Mouse (Mus musculus) embryonic facial prominence, embryonic 14.5 days (tissue): ENCODE measurements around the gene Slc26a3. TPM values are rescaled to one million over a fixed set of nuclear protein-coding genes. Genes with fewer than 3 reads are reported as not detected.
"Not testable (repeated sequence)": the region's sequence is repeated elsewhere in the genome, so short reads cannot be mapped to it uniquely, and the experiment has no call there.

Experiments
- ATAC-seq: fragments of 200-750 bp; cut with Nextera tagmentation; 2 replicates; pipeline ENCODE4 v1.8.0; 2017; ENCODE audit warnings: low read depth, moderate number of reproducible peaks, moderate TSS enrichment
- DNase-seq: peaks from one replicate; pipeline ENCODE4 v3.0.0-alpha.2; 2015; ENCODE audit warnings: low spot score
- H3K27ac ChIP-seq: fragments of 300-500 bp; sonication (generic); replicated peaks from 2 replicates; pipeline ENCODE4 v1.5.1; 2014; ENCODE audit warnings: low read depth, mild to moderate bottlenecking, low read length, moderate library complexity
- H3K27me3 ChIP-seq: fragments of 300-500 bp; sonication (generic); replicated peaks from 2 replicates; pipeline ENCODE4 v1.6.1; 2014; ENCODE audit warnings: low read length; ENCODE audit not compliant: control insufficient read depth, insufficient read depth
- H3K36me3 ChIP-seq: fragments of 300-500 bp; sonication (generic); 2 replicates; pipeline ENCODE4 v1.6.1; 2014; ENCODE audit warnings: low read length, mixed read lengths; ENCODE audit not compliant: control insufficient read depth, insufficient read depth
- H3K4me1 ChIP-seq: fragments of 300-500 bp; sonication (generic); 2 replicates; pipeline ENCODE4 v1.6.1; 2014; ENCODE audit warnings: antibody characterized with exemption, low read length; ENCODE audit not compliant: control insufficient read depth, insufficient read depth
- H3K4me2 ChIP-seq: fragments of 300-500 bp; sonication (generic); 2 replicates; pipeline ENCODE4 v1.6.1; 2014; ENCODE audit warnings: low read depth, mild to moderate bottlenecking, low read length, moderate library complexity, mixed read lengths
- H3K4me3 ChIP-seq: fragments of 300-500 bp; sonication (generic); 2 replicates; pipeline ENCODE4 v1.5.1; 2014; ENCODE audit warnings: low read depth, mild to moderate bottlenecking, low read length
- H3K9ac ChIP-seq: fragments of 300-500 bp; sonication (generic); 2 replicates; pipeline ENCODE4 v1.6.1; 2014; ENCODE audit warnings: low read depth, mild to moderate bottlenecking, low read length, moderate library complexity, mixed read lengths
- H3K9me3 ChIP-seq: fragments of 300-500 bp; sonication (generic); 2 replicates; pipeline ENCODE4 v1.6.1; 2016; ENCODE audit warnings: low read length; ENCODE audit not compliant: control insufficient read depth
- WGBS: fragments of 180-500 bp; shearing (Covaris S2); extraction: QIAGEN DNeasy Blood & Tissue Kit; methylation state at CpG from one replicate; pipeline ENCODE4 v1.1.7; 2014; 5-methylcytosine and 5-hydroxymethylcytosine counted together
- polyA plus RNA-seq: library from polyadenylated mRNA; unstranded; fragments of >200 nt; fragmentation: Nextera tagmentation; extraction: Ambion mirVana; gene quantifications from 2 replicates; pipeline ENCODE4 v1.2.1, GENCODE M21; 2014

Slc26a3 gene
- polyA plus RNA-seq, 1 experiment from 2014 or later = 0.07 TPM

DNA sequence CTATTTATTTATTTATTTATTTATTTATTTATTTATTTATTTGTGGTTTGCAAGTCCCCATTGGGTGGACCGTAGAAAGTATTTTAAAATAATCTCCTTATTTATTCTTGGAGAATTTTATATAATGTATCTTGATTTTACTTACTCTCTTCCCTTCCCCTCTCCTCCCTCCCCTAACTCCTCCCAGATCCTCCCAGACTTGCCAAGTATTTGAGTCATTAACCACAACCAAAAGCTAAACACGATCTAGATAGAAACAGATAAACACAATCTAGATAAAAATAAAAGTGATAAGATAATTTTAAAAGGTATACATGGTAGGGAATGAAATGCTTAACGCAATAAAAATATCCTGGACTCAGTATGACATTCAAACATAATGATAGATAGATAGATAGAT is 58.7 kb downstream of the Slc26a3 start:
- H3K9me3 ChIP-seq = no peaks in the 10 kb centered on the region
- H3K4me3 ChIP-seq = no peak overlapping the region
- ATAC-seq (no peak), DNase-seq (no peak)
- H3K27ac ChIP-seq = no peak overlapping the region
- peaks cover under 1% of the 10 kb centered on the region; the same call in 1 of the 2 replicates for H3K4me1 ChIP-seq
- H3K27me3 ChIP-seq = no peaks in the 10 kb centered on the region
- no peak overlapping the region for H3K4me2 ChIP-seq
- WGBS = 83% methylated on average over 3 of the region's 3 CpGs
- no peak overlapping the region for H3K9ac ChIP-seq
- no peaks in the 10 kb centered on the region for H3K36me3 ChIP-seq

DNA sequence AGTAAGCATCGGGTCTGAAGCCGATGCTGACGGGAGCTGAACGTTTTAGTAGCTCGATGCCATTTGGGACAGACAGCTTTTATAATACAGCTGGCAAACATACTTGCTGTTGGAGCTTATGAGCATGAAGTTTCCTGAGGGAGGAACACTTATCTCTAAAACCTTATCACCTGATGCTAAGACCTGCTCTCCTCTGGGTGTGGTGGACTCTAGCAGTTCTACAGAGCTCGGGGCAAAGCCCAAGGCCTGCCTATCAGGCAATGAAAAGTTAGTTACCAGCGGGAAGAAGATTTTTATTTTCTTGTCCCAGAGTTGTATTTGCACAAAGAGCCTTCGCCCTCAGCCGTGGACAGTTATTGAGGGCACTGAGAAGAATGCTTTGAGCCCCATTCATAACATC is 65.6 kb downstream of the Slc26a3 start:
- Histone ChIP-seq H3K9me3 (no peaks in the 10 kb centered on the region), H3K4me3 (no peak overlapping the region), H3K36me3 (no peaks in the 10 kb centered on the region), H3K27me3 (no peaks in the 10 kb centered on the region), H3K9ac (no peak overlapping the region), H3K4me1 (no peaks in the 10 kb centered on the region), H3K27ac (no peak overlapping the region), H3K4me2 (no peak overlapping the region)
- ATAC-seq (no peak), DNase-seq (no peak)
- 80% methylated on average over 9 of the region's 9 CpGs for WGBS

DNA sequence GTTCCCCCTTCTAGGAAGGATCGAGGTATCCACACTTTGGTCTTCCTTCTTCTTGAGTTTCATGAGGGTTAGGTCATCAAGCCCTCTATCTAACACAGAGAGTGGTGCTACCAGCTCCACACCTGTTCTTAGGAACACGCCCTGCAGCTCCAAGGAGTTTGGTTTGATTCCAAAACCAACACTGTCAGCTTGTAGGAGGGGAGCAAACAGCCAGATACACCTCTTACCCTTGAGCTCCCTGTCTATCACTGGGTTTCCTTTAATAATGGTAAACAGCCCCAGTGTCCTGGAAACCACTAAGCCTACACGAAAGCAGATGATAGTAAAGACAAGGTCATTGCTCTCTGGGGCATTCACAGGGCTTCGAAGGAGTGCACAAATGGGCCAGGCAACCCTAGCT is 67.8 kb downstream of the Slc26a3 start:
- Histone ChIP-seq H3K9me3 (no peaks in the 10 kb centered on the region), H3K36me3 (no peaks in the 10 kb centered on the region), H3K4me1 (no peaks in the 10 kb centered on the region), H3K27ac (no peak overlapping the region), H3K27me3 (no peaks in the 10 kb centered on the region), H3K9ac (no peak overlapping the region), H3K4me2 (no peak overlapping the region), H3K4me3 (no peak overlapping the region)
- DNase-seq (peak; percentile 23), ATAC-seq (no peak)
- 64% methylated on average over 4 of the region's 4 CpGs for WGBS

DNA sequence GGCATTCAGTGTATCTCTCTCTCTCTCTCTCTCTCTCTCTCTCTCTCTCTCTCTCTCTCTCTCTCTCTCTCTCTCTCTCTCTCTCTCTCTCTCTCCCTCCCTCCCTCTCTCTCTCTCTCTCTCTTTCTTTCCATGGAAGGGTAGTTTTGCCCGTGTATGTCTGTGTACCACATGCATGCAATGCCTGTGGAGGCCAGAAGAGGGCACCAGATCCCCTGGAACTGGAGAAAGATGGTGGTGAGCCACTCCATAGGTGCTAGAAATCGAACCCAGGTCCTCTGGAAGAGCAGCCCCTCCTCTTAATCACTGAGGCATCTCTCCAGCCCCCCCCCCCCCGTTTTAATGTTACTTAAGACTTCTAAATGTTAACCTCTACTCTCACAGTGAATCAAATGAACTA is 69.6 kb downstream of the Slc26a3 start:
- not testable (repeated sequence) for ATAC-seq, H3K4me1 ChIP-seq, DNase-seq, H3K4me2 ChIP-seq, H3K9me3 ChIP-seq, H3K27me3 ChIP-seq, H3K36me3 ChIP-seq, H3K4me3 ChIP-seq, H3K9ac ChIP-seq, H3K27ac ChIP-seq
- 47% methylated on average over 3 of the region's 3 CpGs for WGBS

DNA sequence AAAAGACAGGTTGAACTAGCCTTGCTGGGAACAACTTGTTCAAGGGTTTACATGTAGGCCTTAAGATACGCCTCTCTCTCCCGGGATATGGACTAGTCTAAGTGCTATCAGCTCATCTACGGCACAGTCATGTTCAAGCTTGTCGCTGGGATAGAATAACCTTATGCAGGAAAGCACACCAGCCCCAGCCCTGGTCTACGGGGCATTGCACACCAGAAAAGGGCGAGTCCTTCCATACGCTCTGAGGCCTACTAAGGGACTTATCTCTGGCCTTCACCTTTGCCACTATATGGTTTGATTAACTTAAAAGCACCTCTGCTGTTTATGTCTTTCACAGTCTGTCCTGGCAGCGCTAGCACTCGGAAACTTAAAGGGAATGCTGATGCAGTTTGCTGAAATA is 70.7 kb downstream of the Slc26a3 start:
- Histone ChIP-seq H3K36me3 (no peaks in the 10 kb centered on the region), H3K4me3 (no peak overlapping the region), H3K4me2 (no peak overlapping the region), H3K27me3 (no peaks in the 10 kb centered on the region), H3K27ac (no peak overlapping the region), H3K9me3 (no peaks in the 10 kb centered on the region), H3K9ac (no peak overlapping the region), H3K4me1 (no peaks in the 10 kb centered on the region)
- 93% methylated on average over 9 of the region's 9 CpGs for WGBS
- ATAC-seq (no peak), DNase-seq (no peak)

DNA sequence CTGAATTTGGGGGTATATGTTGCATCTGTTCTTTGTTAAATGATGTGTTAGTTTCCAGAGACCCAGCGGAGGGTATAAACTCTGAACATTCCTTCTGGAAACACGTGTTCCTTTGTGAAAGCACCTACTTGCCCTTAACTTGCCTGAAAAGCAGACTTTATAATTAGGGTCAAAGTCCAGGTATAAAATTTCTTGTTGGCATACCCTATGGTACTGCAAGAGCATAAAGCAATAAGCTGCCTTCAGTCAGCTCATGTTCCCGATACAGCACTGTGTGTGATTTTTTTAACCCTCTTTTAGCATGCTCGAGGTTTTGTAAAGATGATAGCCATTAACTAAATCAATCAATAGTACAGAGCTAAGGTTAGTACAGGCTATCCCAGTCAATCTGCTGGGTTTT is 71.9 kb downstream of the Slc26a3 start:
- Histone ChIP-seq H3K9me3 (no peaks in the 10 kb centered on the region), H3K4me2 (no peak overlapping the region), H3K36me3 (no peaks in the 10 kb centered on the region), H3K4me1 (no peaks in the 10 kb centered on the region), H3K9ac (no peak overlapping the region), H3K27ac (no peak overlapping the region), H3K27me3 (no peaks in the 10 kb centered on the region), H3K4me3 (no peak overlapping the region)
- ATAC-seq (no peak), DNase-seq (no peak)
- 49% methylated on average over 4 of the region's 4 CpGs for WGBS

DNA sequence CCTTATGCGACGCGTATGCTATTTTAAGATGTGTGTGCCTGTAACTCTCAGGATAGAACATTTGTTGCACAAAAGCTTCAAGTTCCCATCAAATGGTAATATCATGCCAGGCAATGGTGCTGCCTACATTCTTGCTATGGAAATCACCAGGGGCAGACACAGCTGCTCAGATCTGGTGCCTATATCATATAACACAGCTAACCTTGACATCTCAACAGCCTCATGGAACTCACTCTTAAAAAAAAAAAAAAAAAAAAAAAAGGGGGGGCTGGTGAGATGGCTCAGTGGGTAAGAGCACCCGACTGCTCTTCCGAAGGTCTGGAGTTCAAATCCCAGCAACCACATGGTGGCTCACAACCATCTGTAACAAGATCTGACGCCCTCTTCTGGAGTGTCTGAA is 87.5 kb downstream of the Slc26a3 start:
- not testable (repeated sequence) for H3K27me3 ChIP-seq, H3K9me3 ChIP-seq, H3K4me3 ChIP-seq, H3K4me1 ChIP-seq, H3K27ac ChIP-seq, H3K9ac ChIP-seq, H3K36me3 ChIP-seq, ATAC-seq, H3K4me2 ChIP-seq
- 86% methylated on average over 4 of the region's 6 CpGs for WGBS
- peak; percentile 4 for DNase-seq

DNA sequence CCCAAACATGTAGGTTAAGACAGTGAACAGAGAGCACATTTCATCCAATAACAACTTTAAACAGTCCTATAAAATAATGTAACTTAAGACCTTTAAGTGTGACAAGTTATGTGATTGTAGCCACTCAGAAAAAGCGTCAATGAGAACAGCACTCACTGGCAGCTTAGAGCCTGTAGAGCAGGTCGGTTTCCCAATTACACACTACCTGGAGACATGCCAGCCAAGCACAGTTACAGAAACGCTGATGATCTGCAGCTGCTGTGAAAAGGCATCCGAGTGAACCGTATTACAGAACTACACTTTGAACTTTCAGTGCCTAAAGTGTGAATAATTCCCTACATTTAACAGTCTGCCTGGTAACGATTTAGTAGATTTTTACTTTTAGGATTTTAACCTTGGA is 95.8 kb downstream of the Slc26a3 start:
- WGBS = 59% methylated on average over 6 of the region's 6 CpGs

DNA sequence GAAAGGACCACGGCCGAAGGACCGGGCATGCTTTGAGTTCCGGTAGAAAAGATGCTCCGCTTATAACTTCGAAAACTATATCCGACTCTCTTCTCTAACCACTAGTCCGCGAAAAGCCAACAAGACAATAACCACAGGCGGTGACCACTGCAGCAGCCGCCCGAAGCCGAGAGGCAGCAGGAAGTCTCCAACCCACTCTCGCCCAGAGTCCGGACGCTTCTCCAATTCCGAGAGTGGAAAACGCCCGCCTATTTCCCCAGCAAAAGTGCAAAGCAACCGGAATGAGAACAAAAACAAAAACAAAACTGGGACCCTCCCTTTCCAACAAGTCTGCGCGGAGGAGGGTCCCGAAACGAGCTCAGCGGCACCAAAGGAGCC is 108.3 kb downstream of the Slc26a3 start:
- no peaks in the 10 kb centered on the region for H3K9me3 ChIP-seq
- DNase-seq = peak; percentile 39

More for the DNA sequence above, 95.8 kb downstream of the Slc26a3 start:
- no peak overlapping the region for H3K9ac ChIP-seq
- H3K4me1 ChIP-seq = no peaks in the 10 kb centered on the region
- H3K27me3 ChIP-seq = no peaks in the 10 kb centered on the region
- H3K4me3 ChIP-seq = no peak overlapping the region
- H3K27ac ChIP-seq = no peak overlapping the region
- H3K9me3 ChIP-seq = no peaks in the 10 kb centered on the region
- DNase-seq (peak; percentile 82), ATAC-seq (peak; percentile 30; the same call in 1 of the 2 replicates)
- peaks cover 50% of the 10 kb centered on the region for H3K36me3 ChIP-seq
- H3K4me2 ChIP-seq = no peak overlapping the region

More for the DNA sequence above, 108.3 kb downstream of the Slc26a3 start:
- WGBS = under 1% methylated on average over 23 of the region's 25 CpGs
- Histone ChIP-seq H3K27me3 (no peaks in the 10 kb centered on the region), H3K4me3 (peak overlapping the region; percentile 91), H3K4me1 (peaks cover 8% of the 10 kb centered on the region; the same call in 1 of the 2 replicates), H3K27ac (peak overlapping the region; percentile 88), H3K4me2 (peak overlapping the region; percentile 67), H3K9ac (peak overlapping the region; percentile 89), H3K36me3 (peaks cover 6% of the 10 kb centered on the region)
- ATAC-seq = no peak
